Mouse (Mus musculus): Measurements from ENCODE around the gene Ephb3. TPM values are rescaled to one million over a fixed set of nuclear protein-coding genes. Genes with fewer than 3 reads are reported as not detected.
A peak's percentile ranks its signal among the peaks of the same experiment; 100 is the strongest.
"Not testable (repeated sequence)": the region's sequence is repeated elsewhere in the genome, so short reads cannot be mapped to it uniquely, and the experiment has no call there.

The Ephb3 gene
- total RNA-seq (2021): 1 to 10 TPM; 5.4 to 6.2 TPM

GRCm38 (mm10) chr16:21204367-21205092 is at the start of gene Ephb3:
TSS of gene Ephb3 (plus strand) at chr16:21204755.
- DNase-seq (ENCODE audit: low spot score): peak; percentile 97
- intact Hi-C loops (cut with DNase I): loop anchor here (1.0 to 10.0 kb wide), 2 partner anchors 160 to 209 kb away; no protein-coding TSS in a partner anchor

GRCm38 (mm10) chr16:21156261-21156660 is 48.3 kb upstream of the Ephb3 start:
- intact Hi-C loops (cut with DNase I); DNase-seq (ENCODE audit: low spot score): not testable (repeated sequence)

- intact Hi-C loops (cut with DNase I); DNase-seq (ENCODE audit: low spot score): not testable (repeated sequence)
Observed at GRCm38 (mm10) chr16:21159226-21159625, 45.3 kb upstream of the Ephb3 start.

GRCm38 (mm10) chr16:21163423-21163822 is 41.1 kb upstream of the Ephb3 start:
- not testable (repeated sequence) for DNase-seq (ENCODE audit: low spot score)
- intact Hi-C loops (cut with DNase I): loop anchor here (10.0 kb wide), 1 partner anchor 89 kb away; no protein-coding TSS in a partner anchor

GRCm38 (mm10) chr16:21165343-21166220 is 39.0 kb upstream of the Ephb3 start:
- not testable (repeated sequence) for DNase-seq (ENCODE audit: low spot score)

GRCm38 (mm10) chr16:21168730-21169129 is 35.8 kb upstream of the Ephb3 start:
- intact Hi-C loops (cut with DNase I): loop anchor here (10.0 kb wide), 1 partner anchor 94 kb away; no protein-coding TSS in a partner anchor
- no peak for DNase-seq (ENCODE audit: low spot score)

More at GRCm38 (mm10) chr16:21165343-21166220, 39.0 kb upstream of the Ephb3 start:
- intact Hi-C loops (cut with DNase I): loop anchor here (10.0 kb wide), 1 partner anchor 91 kb away; no protein-coding TSS in a partner anchor

- intact Hi-C loops (cut with DNase I): no loop called here
- no peak for DNase-seq (ENCODE audit: low spot score)
Observed at GRCm38 (mm10) chr16:21175236-21175635, 29.3 kb upstream of the Ephb3 start.

- intact Hi-C loops (cut with DNase I): no loop called here
- DNase-seq (ENCODE audit: low spot score): no peak
Observed at GRCm38 (mm10) chr16:21182108-21182507, 22.4 kb upstream of the Ephb3 start.

GRCm38 (mm10) chr16:21184697-21185096 is 19.9 kb upstream of the Ephb3 start:
- intact Hi-C loops (cut with DNase I): no loop called here
- DNase-seq (ENCODE audit: low spot score): no peak

- intact Hi-C loops (cut with DNase I): no loop called here
- DNase-seq (ENCODE audit: low spot score): no peak
Observed at GRCm38 (mm10) chr16:21187568-21187967, 17.0 kb upstream of the Ephb3 start.

GRCm38 (mm10) chr16:21188345-21188744 is 16.2 kb upstream of the Ephb3 start:
- intact Hi-C loops (cut with DNase I): no loop called here
- no peak for DNase-seq (ENCODE audit: low spot score)

GRCm38 (mm10) chr16:21191569-21191968 is 13.0 kb upstream of the Ephb3 start:
- DNase-seq (ENCODE audit: low spot score): no peak
- intact Hi-C loops (cut with DNase I): loop anchor here (5.0 to 10.0 kb wide), 2 partner anchors 279 to 697 kb away; partner anchors contain the start of gene Eif2b5

GRCm38 (mm10) chr16:21192509-21193354 is 11.8 kb upstream of the Ephb3 start:
- no peak for DNase-seq (ENCODE audit: low spot score)
- intact Hi-C loops (cut with DNase I): loop anchor here (2.0 to 10.0 kb wide), 4 partner anchors 280 to 698 kb away; partner anchors contain the start of gene Eif2b5

GRCm38 (mm10) chr16:21194182-21194581 is 10.4 kb upstream of the Ephb3 start:
- DNase-seq (ENCODE audit: low spot score): no peak
- intact Hi-C loops (cut with DNase I): loop anchor here (5.0 to 10.0 kb wide), 2 partner anchors 282 to 699 kb away; partner anchors contain the start of gene Eif2b5

- intact Hi-C loops (cut with DNase I): loop anchor here (10.0 kb wide), 1 partner anchor 701 kb away; the partner anchor contains the start of gene Eif2b5
- DNase-seq (ENCODE audit: low spot score): no peak
Observed at GRCm38 (mm10) chr16:21195260-21195866, 9.2 kb upstream of the Ephb3 start.

GRCm38 (mm10) chr16:21196576-21196975 is 8.0 kb upstream of the Ephb3 start:
- DNase-seq (ENCODE audit: low spot score): no peak
- intact Hi-C loops (cut with DNase I): loop anchor here (10.0 kb wide), 1 partner anchor 702 kb away; the partner anchor contains the start of gene Eif2b5

- no peak for DNase-seq (ENCODE audit: low spot score)
- intact Hi-C loops (cut with DNase I): loop anchor here (10.0 kb wide), 1 partner anchor 703 kb away; the partner anchor contains the start of gene Eif2b5
Observed at GRCm38 (mm10) chr16:21197542-21197941, 7.0 kb upstream of the Ephb3 start.

- DNase-seq (ENCODE audit: low spot score): no peak
- intact Hi-C loops (cut with DNase I): loop anchor here (10.0 kb wide), 1 partner anchor 703 kb away; the partner anchor contains the start of gene Eif2b5
Observed at GRCm38 (mm10) chr16:21198006-21198405, 6.5 kb upstream of the Ephb3 start.
